Mouse (Mus musculus) embryonic fibroblast, embryonic 13.5 days (primary cell): ENCODE measurements around the gene Taf1c.

Source experiments
- CTCF ChIP-seq: IDR thresholded peaks from 2 replicates; pipeline ENCODE4 v1.5.1; 2011; ENCODE audit warnings: mild to moderate bottlenecking, control low read depth, low read length, moderate library complexity, borderline replicate concordance; ENCODE audit not compliant: insufficient read depth
- POLR2A ChIP-seq: IDR thresholded peaks from 2 replicates; pipeline ENCODE4 v1.6.1; 2011; ENCODE audit warnings: low read depth, mild to moderate bottlenecking, control low read depth, low read length, moderate library complexity

DNA sequence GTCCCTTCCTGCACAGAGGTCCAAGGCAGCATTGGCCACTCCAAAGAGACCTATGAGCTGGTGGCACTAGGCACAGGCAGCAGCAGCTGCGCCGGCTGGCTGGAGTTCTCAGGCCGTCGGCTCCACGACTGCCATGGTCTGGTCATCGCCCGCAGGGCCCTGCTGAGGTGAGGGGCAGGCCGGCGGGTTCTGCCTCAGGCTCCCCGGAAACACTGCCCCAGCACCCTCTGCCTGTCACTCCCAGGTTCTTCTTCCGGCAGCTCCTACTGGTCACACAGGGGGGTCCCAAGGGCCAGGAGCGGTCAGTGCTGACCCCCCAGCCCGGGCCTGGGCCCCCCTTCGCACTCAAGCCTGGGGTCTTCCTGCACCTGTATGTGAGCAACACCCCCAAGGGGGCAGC is 10.1 kb upstream of the Taf1c start:
- no peak for TF ChIP-seq CTCF
- no peak for TF ChIP-seq POLR2A
